Mouse (Mus musculus) T-helper 1 cell (primary cell): ENCODE measurements around the gene Gm4767.
"Not testable (repeated sequence)": the region's sequence is repeated elsewhere in the genome, so short reads cannot be mapped to it uniquely, and the experiment has no call there.

Source experiments
- in situ Hi-C: fragments of 300-600 bp; cut with MboI, MseI; formaldehyde crosslinking; loops from one replicate; pipeline ENCODE4 v1.15.1; 2025; ENCODE audit warnings: high pct_unique_total_duplicates

The Gm4767 gene

GRCm38 (mm10) chr10:81811899-81812298, at the start of gene Gm4767:
Gene Gm4767, plus strand, starts transcription at chr10:81812186.
- in situ Hi-C loops, result not testable (repeated sequence)

- in situ Hi-C loops, result not testable (repeated sequence)
These were observed 41.2 kb upstream of the Gm4767 start, which contains the start of gene Gm3055 for GRCm38 (mm10) chr10:81770506-81771403. Gene Gm3055, minus strand, starts transcription at chr10:81771161.

GRCm38 (mm10) chr10:81771404-81771777, 40.6 kb upstream of the Gm4767 start:
- in situ Hi-C loops, result not testable (repeated sequence)

GRCm38 (mm10) chr10:81846219-81846618, 34.2 kb downstream of the Gm4767 start:
- in situ Hi-C loops, result loop anchor here (5.0 kb wide), 1 partner anchor 136 kb away; no protein-coding TSS in a partner anchor

GRCm38 (mm10) chr10:81863409-81864407, 51.7 kb downstream of the Gm4767 start, which contains the start of gene Gm32687:
Gene Gm32687, plus strand, starts transcription at chr10:81863934.
- in situ Hi-C loops, result not testable (repeated sequence)
